ENCODE assay signal across 7 mouse cellular contexts in genomic region chr12:102127601-102128000, GRCm38 (mm10). TPM values are rescaled to one million over a fixed set of nuclear protein-coding genes. Genes with fewer than 3 reads are reported as not detected.
DNase-seq lines count a peak whose midpoint lies in the region; ATAC-seq lines count a peak whose summit lies in the region.

No protein-coding gene starts in this region.

- no peak overlapping the region for H3K9ac ChIP-seq in liver, embryonic 15.5 days

- peak; percentile 17 for DNase-seq in retina, postnatal 1 day
- no peak for DNase-seq in retina, embryonic 14.5 days (ENCODE audit: low spot score)
- DNase-seq in hindbrain, embryonic 10.5 days (ENCODE audit: low spot score), result no peak
- no peak for DNase-seq in cerebellum, adult 9-11 months
- DNase-seq in natural killer cell, adult 2 months (ENCODE audit: low spot score in 2 of 2), result no peak
- no peak for DNase-seq in MN1 (ENCODE audit: low spot score)

- WGBS in hindbrain, embryonic 10.5 days, result 10% methylated on average over 7 of the region's 7 CpGs
- 9% methylated on average over 7 of the region's 7 CpGs for WGBS in liver, embryonic 15.5 days (ENCODE audit: insufficient replicate concordance)

- peak overlapping the region; percentile 70 for H3K4me2 ChIP-seq in liver, embryonic 15.5 days

- H3K36me3 ChIP-seq in hindbrain, embryonic 10.5 days, result no peaks in the 10 kb centered on the region
- no peaks in the 10 kb centered on the region for H3K36me3 ChIP-seq in liver, embryonic 15.5 days (replicated peaks)

- no peak overlapping the region for H3K27ac ChIP-seq in hindbrain, embryonic 10.5 days
- no peak overlapping the region for H3K27ac ChIP-seq in liver, embryonic 15.5 days (replicated peaks)

- H3K4me1 ChIP-seq in hindbrain, embryonic 10.5 days (replicated peaks), result peaks cover 24% of the 10 kb centered on the region
- 0 out of 2 replicates have a peak, but pooled peaks cover 6% of the 10 kb centered on the region for H3K4me1 ChIP-seq in liver, embryonic 15.5 days (replicated peaks)

- peaks cover 65% of the 10 kb centered on the region for H3K27me3 ChIP-seq in hindbrain, embryonic 10.5 days (ENCODE audit: insufficient read depth, poor library complexity, severe bottlenecking)
- H3K27me3 ChIP-seq in liver, embryonic 15.5 days, result peaks cover 62% of the 10 kb centered on the region

- ATAC-seq in liver, embryonic 15.5 days (ENCODE audit: insufficient read depth), result no peak

- peak overlapping the region; percentile 67 for H3K4me3 ChIP-seq in hindbrain, embryonic 10.5 days
- H3K4me3 ChIP-seq in liver, embryonic 15.5 days (replicated peaks), result no peak overlapping the region

- H3K9me3 ChIP-seq in hindbrain, embryonic 10.5 days, result no peaks in the 10 kb centered on the region
- H3K9me3 ChIP-seq in liver, embryonic 15.5 days (replicated peaks), result no peaks in the 10 kb centered on the region

RNA-seq across cellular contexts. Expression of gene Slc24a4, which starts 0.9 kb away (rescaled TPM):
- polyA plus RNA-seq in hindbrain, embryonic 10.5 days (2016; fragmentation: Nextera tagmentation; extraction: Ambion mirVana), result 0.14 and 0.65 TPM in 2 replicates
- polyA plus RNA-seq in liver, embryonic 15.5 days (2015; fragmentation: Nextera tagmentation; extraction: Ambion mirVana), result 0.15 and 0.20 TPM in 2 replicates
